Mouse (Mus musculus): Measurements from ENCODE around the gene Rad51b. TPM values are rescaled to one million over a fixed set of nuclear protein-coding genes. Genes with fewer than 3 reads are reported as not detected.

Rad51b gene
- polyA plus RNA-seq, 1 experiment from 2014 or later, result 7.1 TPM

- Histone ChIP-seq H3K9me3 (peaks cover 6% of the 10 kb centered on the region; the same call in 1 of the 2 replicates), H3K4me1 (peaks cover 76% of the 10 kb centered on the region), H3K27ac (peak overlapping the region; percentile 89), H3K4me3 (no peak overlapping the region), H3K27me3 (ENCODE audit: poor library complexity, severe bottlenecking) (no peaks in the 10 kb centered on the region; the same call in 1 of the 2 replicates), H3K36me3 (replicated peaks) (0 out of 2 replicates have a peak, but pooled peaks cover 3% of the 10 kb centered on the region)
- 60% methylated on average over 13 of the region's 13 CpGs for whole genome bisulfite sequencing
- no peak for DNase-seq (ENCODE audit: extremely low spot score, low spot score)
These were observed 551.5 kb downstream of the Rad51b start for GRCm38 (mm10) chr12:79848539-79848938.

DNA sequence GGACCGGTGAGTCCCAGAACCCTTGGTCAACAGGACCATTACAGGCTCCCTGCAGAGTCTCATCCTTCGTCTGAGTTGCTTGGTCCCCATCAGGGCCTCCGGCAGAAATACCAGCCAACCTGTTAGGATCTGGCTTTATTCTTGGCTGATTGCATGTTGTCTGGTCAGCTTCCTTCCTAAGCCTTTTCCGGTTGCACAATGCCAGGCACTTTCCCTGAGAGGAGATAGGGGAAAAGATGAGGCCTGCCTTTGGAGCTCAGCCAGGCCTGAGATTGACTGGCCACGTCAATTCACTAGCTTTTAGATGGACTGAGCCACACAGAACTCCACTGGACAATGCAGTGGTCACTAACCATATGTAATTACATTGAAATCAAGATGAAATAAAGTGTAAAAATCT lies 552.9 kb downstream of the Rad51b start:
- H3K9me3 ChIP-seq, result peaks cover 6% of the 10 kb centered on the region; the same call in 1 of the 2 replicates
- WGBS, result 86% methylated on average over 5 of the region's 5 CpGs
- H3K4me1 ChIP-seq, result peaks cover 73% of the 10 kb centered on the region
- 0 out of 2 replicates have a peak, but pooled peaks cover 3% of the 10 kb centered on the region for H3K36me3 ChIP-seq (replicated peaks)
- no peaks in the 10 kb centered on the region; the same call in 1 of the 2 replicates for H3K27me3 ChIP-seq (ENCODE audit: poor library complexity, severe bottlenecking)
- peak overlapping the region; percentile 89 for H3K27ac ChIP-seq
- no peak for DNase-seq (ENCODE audit: extremely low spot score, low spot score)
- H3K4me3 ChIP-seq, result no peak overlapping the region

- Histone ChIP-seq H3K27ac (peak overlapping the region; percentile 69), H3K4me1 (peaks cover 69% of the 10 kb centered on the region), H3K27me3 (ENCODE audit: poor library complexity, severe bottlenecking) (peaks cover 7% of the 10 kb centered on the region; the same call in 1 of the 2 replicates), H3K36me3 (replicated peaks) (0 out of 2 replicates have a peak, but pooled peaks cover 3% of the 10 kb centered on the region), H3K4me3 (no peak overlapping the region), H3K9me3 (peaks cover 6% of the 10 kb centered on the region; the same call in 1 of the 2 replicates)
- 91% methylated on average over 8 of the region's 8 CpGs for WGBS
- DNase-seq (ENCODE audit: extremely low spot score, low spot score), result no peak
These were observed 554.8 kb downstream of the Rad51b start for GRCm38 (mm10) chr12:79851898-79852297.

DNA sequence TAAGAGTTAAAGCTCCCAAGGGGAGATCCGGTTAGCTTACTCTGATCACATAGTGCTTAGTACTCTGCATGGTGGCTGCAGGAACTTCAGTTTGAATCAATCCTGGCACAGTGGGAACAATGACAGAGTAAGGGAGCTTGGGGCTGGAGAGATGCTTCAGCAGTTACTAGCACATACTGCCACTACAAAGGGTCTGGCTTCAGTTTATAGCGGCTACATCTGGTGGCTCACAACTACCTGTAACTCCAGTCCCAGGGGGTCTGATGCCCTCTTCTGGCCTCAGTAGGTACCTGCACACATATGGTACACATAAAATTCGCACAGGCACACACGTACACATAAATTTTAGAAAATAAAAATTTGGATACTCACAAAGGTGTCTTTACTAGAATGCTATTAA lies 555.5 kb downstream of the Rad51b start:
- DNase-seq (ENCODE audit: extremely low spot score, low spot score), result no peak
- Histone ChIP-seq H3K27ac (peak overlapping the region; percentile 32; the same call in 1 of the 2 replicates), H3K4me1 (peaks cover 62% of the 10 kb centered on the region), H3K4me3 (no peak overlapping the region), H3K9me3 (peaks cover 6% of the 10 kb centered on the region; the same call in 1 of the 2 replicates), H3K36me3 (replicated peaks) (0 out of 2 replicates have a peak, but pooled peaks cover 3% of the 10 kb centered on the region), H3K27me3 (ENCODE audit: poor library complexity, severe bottlenecking) (peaks cover 7% of the 10 kb centered on the region; the same call in 1 of the 2 replicates)
- 99% methylated on average over 4 of the region's 4 CpGs for WGBS

DNA sequence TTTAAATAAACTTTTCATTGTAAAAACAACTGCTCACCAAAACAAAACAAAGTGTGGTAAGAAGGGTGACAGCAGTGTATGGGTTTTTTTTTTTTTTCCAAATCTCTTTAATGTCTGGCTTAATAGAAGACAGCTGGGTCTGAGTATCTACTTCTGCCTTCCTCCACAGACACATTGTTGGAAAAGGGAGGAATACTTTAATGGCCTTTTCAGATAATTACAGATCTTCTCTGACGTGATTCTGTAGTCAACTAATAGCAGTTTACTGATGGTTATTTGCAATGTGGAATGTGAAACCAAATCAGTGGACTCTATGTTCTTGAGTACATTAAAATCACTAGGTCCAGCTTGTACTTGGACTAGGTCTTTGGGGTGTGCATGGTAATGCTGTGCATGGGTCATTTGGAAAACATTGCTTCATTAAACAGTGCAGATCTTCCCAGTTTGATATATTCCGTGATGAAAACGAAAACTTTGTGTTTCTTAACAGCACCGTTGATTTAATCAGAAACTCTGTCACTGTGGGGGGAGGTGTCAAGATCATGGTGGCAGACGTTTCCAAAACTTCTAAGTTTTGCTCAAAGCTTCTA lies 556.9 kb downstream of the Rad51b start:
- H3K4me1 ChIP-seq, result peaks cover 60% of the 10 kb centered on the region
- peaks cover 6% of the 10 kb centered on the region; the same call in 1 of the 2 replicates for H3K9me3 ChIP-seq
- peaks cover 7% of the 10 kb centered on the region; the same call in 1 of the 2 replicates for H3K27me3 ChIP-seq (ENCODE audit: poor library complexity, severe bottlenecking)
- 0 out of 2 replicates have a peak, but pooled peaks cover 3% of the 10 kb centered on the region for H3K36me3 ChIP-seq (replicated peaks)
- WGBS, result 82% methylated on average over 5 of the region's 5 CpGs
- no peak overlapping the region for H3K4me3 ChIP-seq
- 0 out of 2 replicates have a peak overlapping the region, but pooled peaks have one; percentile 69 for H3K27ac ChIP-seq
- no peak for DNase-seq (ENCODE audit: extremely low spot score, low spot score)

DNA sequence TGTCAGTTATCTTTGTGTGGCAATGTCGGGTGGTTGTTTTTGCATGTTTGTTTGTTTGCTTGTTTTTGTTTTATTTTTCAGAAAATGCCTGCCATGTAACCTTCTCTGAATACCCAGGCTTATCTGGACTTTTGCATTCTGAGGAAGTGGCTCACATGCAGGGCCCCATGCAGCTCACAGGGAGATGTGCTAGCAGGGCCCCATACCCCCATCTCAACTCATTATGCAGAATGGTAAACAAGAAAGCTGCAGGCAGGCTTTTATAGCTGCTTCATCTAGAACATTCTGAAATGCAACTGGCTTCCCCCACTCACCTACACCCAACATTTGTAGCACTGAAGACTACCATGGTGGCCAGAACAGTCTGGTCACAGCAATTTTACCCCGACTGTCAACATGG lies 557.4 kb downstream of the Rad51b start:
- peak overlapping the region; percentile 69; the same call in 1 of the 2 replicates for H3K27ac ChIP-seq
- H3K27me3 ChIP-seq (ENCODE audit: poor library complexity, severe bottlenecking), result peaks cover 7% of the 10 kb centered on the region; the same call in 1 of the 2 replicates
- 0 out of 2 replicates have a peak, but pooled peaks cover 3% of the 10 kb centered on the region for H3K36me3 ChIP-seq (replicated peaks)
- peaks cover 6% of the 10 kb centered on the region; the same call in 1 of the 2 replicates for H3K9me3 ChIP-seq
- H3K4me1 ChIP-seq, result peaks cover 60% of the 10 kb centered on the region
- H3K4me3 ChIP-seq, result no peak overlapping the region
- WGBS, result 91% methylated on average over 2 of the region's 2 CpGs
- DNase-seq (ENCODE audit: extremely low spot score, low spot score), result no peak

- peaks cover 6% of the 10 kb centered on the region; the same call in 1 of the 2 replicates for H3K9me3 ChIP-seq
- 0 out of 2 replicates have a peak, but pooled peaks cover 3% of the 10 kb centered on the region for H3K36me3 ChIP-seq (replicated peaks)
- no peak overlapping the region for H3K4me3 ChIP-seq
- H3K27me3 ChIP-seq (ENCODE audit: poor library complexity, severe bottlenecking), result 0 out of 2 replicates have a peak, but pooled peaks cover 7% of the 10 kb centered on the region
- H3K27ac ChIP-seq, result peak overlapping the region; percentile 69
- no peak for DNase-seq (ENCODE audit: extremely low spot score, low spot score)
- peaks cover 68% of the 10 kb centered on the region for H3K4me1 ChIP-seq
- WGBS, result 91% methylated on average over 11 of the region's 11 CpGs
These were observed 559.2 kb downstream of the Rad51b start for GRCm38 (mm10) chr12:79856116-79856909.

DNA sequence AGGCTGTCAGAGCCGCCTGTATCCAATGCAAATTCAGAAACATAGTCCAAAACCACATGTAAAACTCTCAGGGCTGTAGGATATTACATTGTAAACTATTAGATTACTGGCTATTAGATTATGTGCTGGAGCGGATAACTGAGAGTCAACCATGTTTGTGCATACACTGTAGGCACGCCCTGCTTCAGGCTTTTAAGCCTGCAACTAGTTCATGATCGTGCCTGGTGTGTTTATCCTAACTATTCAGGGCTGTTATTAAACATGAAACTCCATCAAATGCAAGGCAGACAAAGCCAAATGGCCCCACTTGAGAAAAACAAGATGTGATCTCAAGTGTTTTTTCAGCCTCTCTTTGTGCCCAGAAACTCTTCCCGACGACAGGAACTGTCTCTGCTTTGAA lies 560.6 kb downstream of the Rad51b start:
- 80% methylated on average over 6 of the region's 6 CpGs for WGBS

GRCm38 (mm10) chr12:79858336-79858735 lies 561.3 kb downstream of the Rad51b start:
- H3K4me1 ChIP-seq, result peaks cover 61% of the 10 kb centered on the region
- H3K9me3 ChIP-seq, result peaks cover 11% of the 10 kb centered on the region; the same call in 1 of the 2 replicates
- 0 out of 2 replicates have a peak, but pooled peaks cover 7% of the 10 kb centered on the region for H3K27me3 ChIP-seq (ENCODE audit: poor library complexity, severe bottlenecking)
- WGBS, result 78% methylated on average over 11 of the region's 11 CpGs
- peak overlapping the region; percentile 85 for H3K27ac ChIP-seq
- H3K4me3 ChIP-seq, result no peak overlapping the region
- no peak for DNase-seq (ENCODE audit: extremely low spot score, low spot score)
- H3K36me3 ChIP-seq (replicated peaks), result no peaks in the 10 kb centered on the region; the same call in none of the 2 replicates

More for the DNA sequence above, 560.6 kb downstream of the Rad51b start:
- no peak for DNase-seq (ENCODE audit: extremely low spot score, low spot score)
- Histone ChIP-seq H3K27me3 (ENCODE audit: poor library complexity, severe bottlenecking) (0 out of 2 replicates have a peak, but pooled peaks cover 7% of the 10 kb centered on the region), H3K4me3 (no peak overlapping the region), H3K4me1 (peaks cover 61% of the 10 kb centered on the region), H3K36me3 (replicated peaks) (peaks cover under 1% of the 10 kb centered on the region), H3K9me3 (peaks cover 12% of the 10 kb centered on the region; the same call in 1 of the 2 replicates), H3K27ac (peak overlapping the region; percentile 85)

GRCm38 (mm10) chr12:79859354-79860247 lies 562.5 kb downstream of the Rad51b start:
- DNase-seq (ENCODE audit: extremely low spot score, low spot score), result peak; percentile 62
- H3K27me3 ChIP-seq (ENCODE audit: poor library complexity, severe bottlenecking), result 0 out of 2 replicates have a peak, but pooled peaks cover 7% of the 10 kb centered on the region
- peaks cover 11% of the 10 kb centered on the region; the same call in 1 of the 2 replicates for H3K9me3 ChIP-seq
- H3K4me3 ChIP-seq, result no peak overlapping the region
- WGBS, result 11% methylated on average over 14 of the region's 14 CpGs
- peak overlapping the region; percentile 85 for H3K27ac ChIP-seq
- H3K4me1 ChIP-seq, result peaks cover 58% of the 10 kb centered on the region
- H3K36me3 ChIP-seq (replicated peaks), result no peaks in the 10 kb centered on the region; the same call in none of the 2 replicates

DNA sequence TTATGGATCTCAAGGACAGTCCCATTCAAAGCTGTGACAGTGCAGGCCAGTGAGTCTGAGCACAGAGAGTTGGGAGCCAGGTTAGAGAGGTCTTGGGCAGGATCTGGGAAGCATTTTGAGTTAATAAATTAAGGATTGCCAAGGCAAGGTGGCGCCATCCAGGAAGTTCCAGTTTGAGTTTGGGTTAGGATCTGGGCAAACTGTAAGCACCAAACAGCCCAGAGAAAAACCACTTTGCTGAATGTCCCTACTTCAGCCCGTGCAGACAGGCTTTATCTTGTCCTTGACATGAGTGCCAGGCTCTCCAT lies 563.1 kb downstream of the Rad51b start:
- H3K36me3 ChIP-seq (replicated peaks), result no peaks in the 10 kb centered on the region; the same call in none of the 2 replicates
- WGBS, result 66% methylated on average over 2 of the region's 2 CpGs
- H3K27me3 ChIP-seq (ENCODE audit: poor library complexity, severe bottlenecking), result 0 out of 2 replicates have a peak, but pooled peaks cover 7% of the 10 kb centered on the region
- no peak for DNase-seq (ENCODE audit: extremely low spot score, low spot score)
- no peak overlapping the region for H3K4me3 ChIP-seq
- H3K9me3 ChIP-seq, result peaks cover 11% of the 10 kb centered on the region; the same call in 1 of the 2 replicates
- H3K27ac ChIP-seq, result peak overlapping the region; percentile 85
- H3K4me1 ChIP-seq, result peaks cover 58% of the 10 kb centered on the region

All from forebrain, embryonic 10.5 days (tissue).